Mouse (Mus musculus) heart, adult 8-10 months (tissue): ENCODE results near the gene Ttc30a2. TPM values are rescaled to one million over a fixed set of nuclear protein-coding genes. Genes with fewer than 3 reads are reported as not detected.

ENCODE experiments used
- DNase-seq: peaks from one replicate; pipeline ENCODE4 v3.0.0; 2022; ENCODE audit warnings: low spot score
- total RNA-seq, 4 experiments: library from RNA; stranded (reverse); gene quantifications; 2 replicates each; pipeline ENCODE4 v1.2.4; 2022

The Ttc30a2 gene
- total RNA-seq, 4 experiments from 2014 or later, result 2.1 to 3.5 (median 2.5) TPM

DNA sequence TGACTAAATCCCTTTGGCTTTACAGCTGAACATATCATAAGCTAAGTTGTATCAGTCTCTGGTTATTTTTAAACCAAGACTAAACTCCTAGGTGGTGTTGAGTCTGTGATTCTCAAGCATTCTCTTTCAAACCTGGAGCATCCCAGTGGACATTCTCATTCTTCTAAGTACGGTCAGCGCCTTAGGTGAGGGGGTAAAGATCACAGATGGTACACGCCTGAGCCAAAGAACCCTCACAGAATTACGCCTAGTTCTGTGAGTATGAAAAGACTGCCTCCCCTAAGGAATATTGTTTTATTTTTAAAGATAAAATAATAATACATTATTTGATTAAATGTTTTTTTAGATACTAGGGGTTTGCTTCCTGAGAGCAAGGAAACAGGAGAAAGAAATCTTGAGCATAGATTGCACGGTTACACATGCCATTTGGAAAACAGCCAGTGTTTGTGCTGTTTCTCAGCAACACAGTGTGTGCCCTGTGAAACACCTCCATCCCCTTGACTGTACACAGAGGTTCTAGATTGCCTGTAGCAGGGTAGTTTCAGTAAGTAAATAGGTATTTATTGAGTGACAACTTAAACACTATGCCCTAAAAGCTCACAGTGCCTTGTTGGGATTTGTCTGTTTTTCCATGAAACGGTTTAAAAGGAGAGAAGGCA lies 48.1 kb downstream of the Ttc30a2 start:
- DNase-seq, result no peak

DNA sequence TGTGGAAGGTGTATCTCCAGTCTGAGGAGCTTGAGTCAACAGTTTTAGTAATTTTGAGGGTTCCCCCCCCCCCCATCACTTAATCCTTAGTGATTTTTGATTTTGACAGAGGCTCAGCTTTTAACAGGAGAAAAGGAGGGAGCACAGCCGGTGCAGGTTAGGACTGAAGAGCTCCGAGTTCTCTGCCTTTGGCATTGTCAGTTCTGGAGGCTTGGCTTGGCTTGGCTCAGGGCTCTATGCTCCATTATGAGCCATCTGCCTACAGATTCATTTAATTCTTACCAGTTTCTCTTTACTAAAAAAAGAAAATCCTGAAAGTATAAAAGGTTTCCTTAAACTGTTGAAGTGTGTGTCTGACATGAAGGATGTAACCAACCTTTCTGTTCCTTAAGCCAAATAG lies 48.8 kb downstream of the Ttc30a2 start:
- DNase-seq, result no peak

DNA sequence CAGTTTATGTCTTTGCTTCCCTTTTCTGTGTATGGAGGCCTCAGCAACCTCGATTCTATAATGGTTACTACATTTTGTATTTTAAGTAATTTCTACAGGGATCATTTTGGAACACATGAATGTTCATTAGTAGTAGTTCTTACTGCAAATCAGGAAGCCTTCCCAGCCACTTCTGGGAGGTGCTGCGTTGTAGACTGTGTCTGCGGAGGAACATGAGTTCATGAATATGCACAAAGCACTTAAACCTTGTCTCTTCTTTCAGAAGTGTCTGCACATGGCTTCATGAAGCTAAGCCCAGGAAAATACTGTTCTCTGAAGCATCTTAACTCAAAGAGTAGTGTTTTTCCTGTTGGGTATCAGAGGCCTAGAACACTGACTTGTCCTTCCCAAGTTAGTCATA lies 50.0 kb downstream of the Ttc30a2 start:
- DNase-seq, result no peak

DNA sequence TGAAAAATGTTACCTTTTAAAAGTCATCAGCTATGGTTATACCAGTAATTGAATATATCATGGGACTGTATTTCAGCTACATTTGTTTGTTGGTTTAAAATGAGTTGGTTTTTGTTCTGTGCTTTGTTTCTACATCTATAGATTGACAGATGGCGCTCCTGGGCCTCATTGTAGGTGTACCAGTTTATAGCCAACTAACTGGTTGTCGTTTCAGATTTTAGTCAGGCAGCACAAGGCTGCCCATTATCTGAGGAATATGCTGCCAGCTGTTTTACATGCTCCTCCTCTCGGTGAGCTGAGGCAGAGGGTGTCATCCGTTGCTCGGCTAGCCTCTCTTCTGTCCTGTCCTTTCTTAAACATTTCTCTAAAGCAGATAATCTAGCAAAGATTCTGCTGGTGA lies 51.9 kb downstream of the Ttc30a2 start:
- no peak for DNase-seq

Other genes with a start within 250 kb of the Ttc30a2 start
- gene Agps, start 146.0 kb downstream of the Ttc30a2 start, total RNA-seq, result 10 to 100 TPM; 26.4 to 32.0 (median 27.2) TPM
- gene Ttc30b, start 39.6 kb downstream of the Ttc30a2 start, total RNA-seq, result 10 to 100 TPM; 14.6 to 20.9 (median 16.8) TPM
- 1 to 10 TPM; 3.2 to 4.4 (median 4.2) TPM for gene Ttc30a1, start 3.8 kb upstream of the Ttc30a2 start, total RNA-seq